Mouse (Mus musculus) lung, adult 2 months (tissue): ENCODE measurements around the gene Paxip1.

ENCODE experiments used
- CTCF ChIP-seq: fragments of 200-500 bp; IDR thresholded peaks from 2 replicates; pipeline ENCODE4 v1.5.1; 2011; ENCODE audit warnings: mild to moderate bottlenecking, low read length, control low read depth; ENCODE audit not compliant: insufficient read depth
- POLR2A ChIP-seq: fragments of 200-500 bp; IDR thresholded peaks from 2 replicates; pipeline ENCODE4 v1.6.1; 2011; ENCODE audit warnings: low read depth, mild to moderate bottlenecking, control low read depth, low read length, borderline replicate concordance; ENCODE audit errors: extremely low read depth

GRCm38 (mm10) chr5:27783381-27783780 is 8.1 kb downstream of the Paxip1 start:
- TF ChIP-seq CTCF (no peak), POLR2A (no peak)
